ENCODE assay signal across 8 mouse cellular contexts in the genomic region with DNA sequence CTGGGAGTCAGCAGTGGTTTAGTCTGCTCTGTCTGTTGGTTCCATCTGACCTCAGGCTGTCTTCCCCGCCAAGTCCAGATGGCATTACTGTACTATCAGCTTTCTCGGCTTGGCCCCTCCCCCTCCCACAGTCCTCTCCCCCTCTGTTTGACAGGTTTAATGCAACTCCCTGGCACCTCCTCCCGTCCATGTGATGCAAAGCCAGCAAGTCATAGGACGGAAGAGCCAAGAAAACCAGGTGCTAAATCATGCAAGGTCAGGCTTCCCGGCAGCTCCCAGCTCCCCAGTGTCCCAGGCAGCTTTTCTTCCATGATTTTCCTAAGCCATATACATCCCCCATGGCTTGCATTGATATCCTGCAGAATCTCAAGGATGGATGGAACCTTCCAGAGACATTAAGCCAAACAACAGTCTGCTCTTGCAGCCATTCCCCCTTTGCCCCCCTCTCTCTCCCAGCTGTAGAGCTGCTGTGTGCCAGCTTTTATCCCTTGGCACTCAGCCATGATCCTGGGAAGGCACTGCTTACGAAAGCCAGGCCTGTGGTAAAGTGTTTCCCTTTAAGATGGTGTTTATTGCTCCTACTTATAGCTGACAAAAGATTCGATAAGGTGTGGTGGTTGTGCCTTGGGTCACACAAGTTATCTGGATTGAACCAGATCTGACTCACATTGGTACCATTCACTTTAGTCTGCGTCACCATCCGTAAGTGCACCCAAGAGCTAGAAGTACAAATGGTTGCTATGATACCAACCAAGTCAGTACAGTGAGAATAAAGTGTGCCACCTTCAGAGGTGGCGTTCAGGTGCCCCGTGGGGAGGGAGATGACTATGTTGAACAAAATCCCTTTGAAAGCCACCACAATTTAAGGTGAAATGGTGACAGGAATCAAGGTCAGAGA. TPM values are rescaled to one million over a fixed set of nuclear protein-coding genes. Genes with fewer than 3 reads are reported as not detected.
A peak's percentile ranks its signal among the peaks of the same experiment; 100 is the strongest.
DNase-seq lines count a peak whose midpoint lies in the region; ATAC-seq and TF ChIP-seq lines count a peak whose summit lies in the region.

No protein-coding gene starts in this region.

- no peak overlapping the region for H3K9ac ChIP-seq in forebrain, embryonic 14.5 days (ENCODE audit: low read length)

- TF ChIP-seq POLR2A in brain, embryonic 14.5 days (IDR thresholded peaks at IDR 0.05; ENCODE audit: borderline replicate concordance, extremely low read depth, insufficient read depth, insufficient read length, poor library complexity, severe bottlenecking), result no peak

- WGBS in forebrain, embryonic 14.5 days, result 30% methylated on average over 11 of the region's 11 CpGs

- H3K4me1 ChIP-seq in forebrain, embryonic 14.5 days (ENCODE audit: control insufficient read depth, insufficient read depth, low read length), result peaks cover 31% of the 10 kb centered on the region

- peak; percentile 54 for DNase-seq in ovary, adult 18-20 months (ENCODE audit: low spot score)
- no peak for DNase-seq in ovary, postnatal 10 days (ENCODE audit: low spot score)
- peak; percentile 95 for DNase-seq in brain, embryonic 14.5 days (ENCODE audit: low read depth)
- DNase-seq in forebrain, embryonic 14.5 days (ENCODE audit: low spot score), result peak; percentile 90
- DNase-seq in heart, postnatal 10 days, result peak; percentile 83 to 86
- DNase-seq in kidney, postnatal 4 days, result peak; percentile 81 to 88
- DNase-seq in naive thymus-derived CD4-positive, alpha-beta T cell, adult 2 months (ENCODE audit: low read depth), result peak; percentile 8
- peak; percentile 7 for DNase-seq in yolk sac, embryonic 10.5 days (ENCODE audit: low spot score)

- H3K4me3 ChIP-seq in forebrain, embryonic 14.5 days (ENCODE audit: low read depth, low read length), result no peak overlapping the region

- no peaks in the 10 kb centered on the region for H3K9me3 ChIP-seq in forebrain, embryonic 14.5 days (replicated peaks; ENCODE audit: control insufficient read depth, low read length)

- peak overlapping the region; percentile 89 for H3K27ac ChIP-seq in forebrain, embryonic 14.5 days (ENCODE audit: low read depth, low read length)

- no peaks in the 10 kb centered on the region for H3K36me3 ChIP-seq in forebrain, embryonic 14.5 days (ENCODE audit: control insufficient read depth, insufficient read depth, low read length)

- TF ChIP-seq CTCF in brain, embryonic 14.5 days (IDR thresholded peaks at IDR 0.05; ENCODE audit: borderline replicate concordance, extremely low read depth, insufficient read depth, insufficient read length), result no peak

- H3K4me2 ChIP-seq in forebrain, embryonic 14.5 days (ENCODE audit: low read length), result peak overlapping the region; percentile 25; the same call in 1 of the 2 replicates

- intact Hi-C loops in heart, postnatal 10 days (cut with DNase I), result no loop called here

- ATAC-seq in forebrain, embryonic 14.5 days, result peak; percentile 64

- no peaks in the 10 kb centered on the region for H3K27me3 ChIP-seq in forebrain, embryonic 14.5 days (replicated peaks; ENCODE audit: control insufficient read depth, insufficient read depth, low read length)

RNA-seq across cellular contexts. Expression of a gene that starts 29.3 kb away (rescaled TPM):
- 15.6 and 22.0 TPM in 2 replicates for polyA plus RNA-seq in brain, embryonic 14.5 days (2012; rRNA removed)
- polyA plus RNA-seq in forebrain, embryonic 14.5 days (2014; fragmentation: Nextera tagmentation; extraction: Ambion mirVana), result 17.7 and 22.3 TPM in 2 replicates
- total RNA-seq in heart, postnatal 10 days (2021), result 1 to 10 TPM; 1.3 to 1.5 TPM

RNA-seq across cellular contexts. Expression of a gene that starts 40.5 kb away (rescaled TPM):
- polyA plus RNA-seq in brain, embryonic 14.5 days (2012; rRNA removed), result 0.37 and 0.53 TPM in 2 replicates
- 0.30 and 0.38 TPM in 2 replicates for polyA plus RNA-seq in forebrain, embryonic 14.5 days (2014; fragmentation: Nextera tagmentation; extraction: Ambion mirVana)
- not detected for total RNA-seq in heart, postnatal 10 days (2021)

RNA-seq across cellular contexts. Expression of a gene that starts 40.9 kb away (rescaled TPM):
- polyA plus RNA-seq in brain, embryonic 14.5 days (2012; rRNA removed), result 10.4 and 12.1 TPM in 2 replicates
- polyA plus RNA-seq in forebrain, embryonic 14.5 days (2014; fragmentation: Nextera tagmentation; extraction: Ambion mirVana), result 17.1 and 23.0 TPM in 2 replicates
- total RNA-seq in heart, postnatal 10 days (2021), result 10 to 100 TPM in 1 of 2 experiments, 1 to 10 TPM in 1; 9.6 to 17.0 TPM

RNA-seq across cellular contexts. Expression of a gene that starts 47.8 kb away (rescaled TPM):
- 8.7 and 11.3 TPM in 2 replicates for polyA plus RNA-seq in brain, embryonic 14.5 days (2012; rRNA removed)
- polyA plus RNA-seq in forebrain, embryonic 14.5 days (2014; fragmentation: Nextera tagmentation; extraction: Ambion mirVana), result 14.0 and 14.4 TPM in 2 replicates
- under 1 TPM; 0.35 to 0.65 TPM for total RNA-seq in heart, postnatal 10 days (2021)
